Mouse (Mus musculus): Measurements from ENCODE around the gene Eif2ak2.

Gene Eif2ak2

GRCm38 (mm10) chr17:78882401-78883112 is at the start of gene Eif2ak2:
TSS of gene Eif2ak2 (minus strand) at chr17:78882573.
- DNase-seq (ENCODE audit: low read depth, low spot score) = peak; percentile 94

- DNase-seq (ENCODE audit: low read depth, low spot score) = no peak
These were observed 35.3 kb upstream of the Eif2ak2 start for GRCm38 (mm10) chr17:78917696-78918095.

DNA sequence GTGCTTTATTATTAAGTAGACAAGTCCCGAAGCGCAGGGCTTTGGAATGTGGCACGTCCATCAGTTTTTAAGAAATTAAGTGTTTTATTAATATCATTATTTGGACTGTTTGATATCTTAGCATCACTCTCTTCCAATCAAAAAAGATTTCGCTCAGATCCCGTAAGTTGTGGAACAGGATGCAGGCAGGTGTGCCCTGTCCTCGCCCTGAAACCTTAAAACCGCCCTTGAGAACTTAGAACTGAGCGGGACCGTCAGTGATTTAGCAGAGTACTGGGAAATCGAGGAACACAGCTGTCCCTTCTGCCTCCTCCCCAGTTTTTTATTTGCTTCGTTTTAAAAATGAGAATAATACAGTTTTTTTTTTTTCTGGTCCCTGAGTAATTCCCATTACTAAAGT is 34.5 kb upstream of the Eif2ak2 start:
- no peak for DNase-seq (ENCODE audit: low read depth, low spot score)

DNA sequence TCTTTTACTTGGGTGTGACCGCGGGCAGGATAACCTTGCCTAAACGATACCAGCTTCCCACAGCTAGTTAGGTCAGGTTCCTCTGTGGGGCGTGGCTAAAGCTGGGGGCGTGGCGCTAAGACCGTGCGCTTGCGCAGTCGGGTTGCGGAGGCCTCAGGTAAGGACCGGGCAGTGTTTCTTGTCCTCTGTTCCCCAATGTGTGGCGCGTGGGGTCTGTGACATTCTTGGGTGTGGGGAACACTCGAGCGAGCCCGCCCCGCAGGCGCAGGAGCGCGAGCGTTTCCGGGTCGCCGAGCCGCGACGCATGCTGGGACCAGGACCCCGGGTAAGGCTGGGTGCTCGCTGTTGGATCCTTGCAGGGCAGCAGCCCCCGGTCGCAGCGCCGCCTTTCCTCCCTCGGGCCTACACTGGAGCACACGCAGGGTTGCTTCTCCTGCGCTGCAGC is 34.0 kb upstream of the Eif2ak2 start, which contains the start of gene Cebpzos:
Cebpzos (plus strand) TSS at position 132 of the 445 bp plus-strand sequence.
- DNase-seq (ENCODE audit: low read depth, low spot score) = peak; percentile 91

GRCm38 (mm10) chr17:78915772-78916171 is 33.4 kb upstream of the Eif2ak2 start:
- DNase-seq (ENCODE audit: low read depth, low spot score) = peak; percentile 56

GRCm38 (mm10) chr17:78913921-78914320 is 31.5 kb upstream of the Eif2ak2 start:
- DNase-seq (ENCODE audit: low read depth, low spot score) = no peak

DNA sequence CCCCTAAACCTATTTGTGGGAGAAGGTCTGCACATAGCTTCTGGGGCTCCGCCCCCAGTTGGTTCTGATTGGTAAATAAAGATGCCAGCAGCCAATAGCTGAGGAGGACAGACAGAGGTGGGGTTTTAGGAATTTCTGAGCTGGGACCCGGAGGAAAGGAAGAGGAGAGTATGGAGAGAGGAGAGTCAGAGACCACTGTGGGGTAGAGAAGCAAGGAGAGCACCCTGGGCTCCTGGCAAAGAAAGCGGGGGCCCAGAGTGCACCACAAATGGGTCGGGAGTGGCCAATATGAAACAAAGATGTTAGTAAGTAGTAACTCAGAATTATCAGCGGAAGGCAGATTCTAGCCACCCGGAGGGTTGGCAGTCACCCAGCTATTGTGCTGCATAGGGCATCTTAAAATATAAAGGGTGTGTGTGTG is 30.5 kb upstream of the Eif2ak2 start:
- no peak for DNase-seq (ENCODE audit: low read depth, low spot score)

DNA sequence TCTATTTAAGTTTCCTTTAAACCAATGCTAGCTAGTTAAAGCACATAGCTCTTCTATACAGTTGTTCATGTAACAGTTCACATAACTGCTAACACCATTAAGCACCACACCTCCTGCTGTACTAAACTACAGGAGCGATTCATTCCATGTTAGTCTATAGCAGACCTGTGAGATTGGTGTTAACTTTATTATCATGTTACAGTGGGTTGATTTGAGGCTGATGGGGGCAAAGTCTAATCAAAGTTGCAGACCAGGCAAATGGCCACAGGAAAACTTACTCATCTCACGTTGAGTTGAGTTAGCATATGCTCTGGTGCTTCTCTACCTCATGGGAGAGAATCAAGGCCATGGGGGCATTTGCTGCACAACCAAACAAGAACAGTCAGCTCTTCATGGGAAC is 27.0 kb upstream of the Eif2ak2 start:
- DNase-seq (ENCODE audit: low read depth, low spot score) = no peak

GRCm38 (mm10) chr17:78906892-78907291 is 24.5 kb upstream of the Eif2ak2 start, which contains the start of gene Sult6b1:
TSS of gene Sult6b1 (minus strand) at chr17:78906992.
- no peak for DNase-seq (ENCODE audit: low read depth, low spot score)

- peak; percentile 21 for DNase-seq (ENCODE audit: low read depth, low spot score)
These were observed 20.8 kb upstream of the Eif2ak2 start for GRCm38 (mm10) chr17:78903158-78903557.

GRCm38 (mm10) chr17:78895394-78895793 is 13.0 kb upstream of the Eif2ak2 start:
- DNase-seq (ENCODE audit: low read depth, low spot score) = peak; percentile 70

DNA sequence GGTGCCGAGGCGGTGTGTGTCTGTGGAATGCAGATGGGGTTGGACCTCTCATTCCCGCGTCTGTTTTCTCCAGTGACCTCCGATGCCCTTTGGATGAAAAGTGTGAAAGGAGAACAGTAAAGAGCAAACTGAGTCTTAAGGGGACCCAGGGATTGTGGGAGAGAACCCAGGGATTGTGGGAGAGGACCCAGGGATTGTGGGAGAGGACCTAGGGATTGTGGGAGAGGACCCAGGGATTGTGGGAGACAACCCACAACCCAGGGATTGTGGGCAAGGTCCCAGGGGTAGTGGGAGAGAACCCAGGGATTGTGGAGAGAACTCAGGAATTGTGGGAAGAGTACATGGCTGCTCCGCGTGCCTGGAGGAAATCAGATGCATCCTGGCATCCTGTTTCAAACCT is 12.6 kb upstream of the Eif2ak2 start:
- DNase-seq (ENCODE audit: low read depth, low spot score) = no peak

- no peak for DNase-seq (ENCODE audit: low read depth, low spot score)
These were observed 8.6 kb upstream of the Eif2ak2 start for GRCm38 (mm10) chr17:78891020-78891419.

GRCm38 (mm10) chr17:78889184-78889583 is 6.8 kb upstream of the Eif2ak2 start:
- DNase-seq (ENCODE audit: low read depth, low spot score) = no peak

DNA sequence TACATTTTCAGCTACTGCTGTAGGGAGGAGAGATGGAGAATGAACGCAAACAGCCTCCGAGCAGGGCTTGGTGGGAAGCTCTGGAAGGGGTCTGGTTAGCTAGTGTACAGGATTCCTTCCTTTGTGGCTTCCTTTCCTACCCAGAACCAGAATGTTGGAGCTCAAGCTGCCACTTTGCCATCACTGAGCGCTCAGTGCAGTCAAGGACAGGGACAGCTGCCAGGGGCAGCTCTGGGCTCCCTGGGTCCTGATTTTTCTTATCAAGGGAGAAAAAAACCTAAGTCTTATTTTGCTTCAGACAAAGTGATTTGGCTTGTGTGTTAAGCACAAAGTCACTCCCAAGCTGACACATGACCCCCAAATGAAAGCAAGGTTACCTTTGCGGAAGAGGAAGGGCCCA is 6.2 kb upstream of the Eif2ak2 start:
- DNase-seq (ENCODE audit: low read depth, low spot score) = no peak

GRCm38 (mm10) chr17:78885286-78886065 is 3.1 kb upstream of the Eif2ak2 start:
- no peak for DNase-seq (ENCODE audit: low read depth, low spot score)

- DNase-seq (ENCODE audit: low read depth, low spot score) = peak; percentile 65
These were observed 918 bp upstream of the Eif2ak2 start for GRCm38 (mm10) chr17:78883291-78883690.

GRCm38 (mm10) chr17:78881878-78882304 is 482 bp downstream of the Eif2ak2 start:
- no peak for DNase-seq (ENCODE audit: low read depth, low spot score)

DNA sequence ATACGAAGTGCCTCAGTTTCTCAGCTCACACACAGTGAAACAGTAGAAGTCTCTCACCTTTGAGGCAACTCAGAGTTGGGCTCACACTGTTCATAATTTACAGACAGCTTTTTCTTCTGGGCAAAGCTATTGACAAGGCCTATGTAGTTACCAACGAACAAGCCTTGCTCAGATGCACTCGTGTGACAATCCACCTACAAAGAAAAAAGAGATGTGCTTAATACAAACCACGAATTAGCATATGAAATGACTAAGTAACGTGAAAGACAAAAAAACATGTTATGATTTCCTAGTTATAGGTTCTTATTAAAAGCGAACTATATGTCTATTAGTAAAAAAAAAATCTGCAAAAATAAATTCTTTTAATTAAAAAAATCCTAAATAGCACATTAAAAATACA is 8.5 kb downstream of the Eif2ak2 start:
- no peak for DNase-seq (ENCODE audit: low read depth, low spot score)

DNA sequence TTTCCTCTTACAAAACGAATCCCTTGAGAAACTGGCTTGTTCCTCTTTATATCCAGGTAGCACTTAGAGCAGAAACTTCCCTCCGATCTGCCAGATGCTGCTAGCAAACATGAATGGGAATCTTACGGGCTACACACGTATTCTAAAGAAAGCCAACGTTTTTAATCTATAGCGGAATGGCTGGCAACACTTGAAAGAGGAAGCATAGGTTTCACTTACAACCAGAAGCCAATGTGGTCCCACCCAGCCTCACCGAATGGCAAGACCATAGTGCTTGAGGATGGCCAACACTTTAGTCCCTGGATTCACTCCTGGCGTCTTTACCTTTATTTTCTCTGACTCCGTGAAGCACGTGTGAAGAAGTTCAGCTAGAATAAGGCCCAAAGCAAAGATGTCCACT is 26.1 kb downstream of the Eif2ak2 start:
- DNase-seq (ENCODE audit: low read depth, low spot score) = no peak

GRCm38 (mm10) chr17:78842271-78842928 is 40.0 kb downstream of the Eif2ak2 start:
- no peak for DNase-seq (ENCODE audit: low read depth, low spot score)

DNA sequence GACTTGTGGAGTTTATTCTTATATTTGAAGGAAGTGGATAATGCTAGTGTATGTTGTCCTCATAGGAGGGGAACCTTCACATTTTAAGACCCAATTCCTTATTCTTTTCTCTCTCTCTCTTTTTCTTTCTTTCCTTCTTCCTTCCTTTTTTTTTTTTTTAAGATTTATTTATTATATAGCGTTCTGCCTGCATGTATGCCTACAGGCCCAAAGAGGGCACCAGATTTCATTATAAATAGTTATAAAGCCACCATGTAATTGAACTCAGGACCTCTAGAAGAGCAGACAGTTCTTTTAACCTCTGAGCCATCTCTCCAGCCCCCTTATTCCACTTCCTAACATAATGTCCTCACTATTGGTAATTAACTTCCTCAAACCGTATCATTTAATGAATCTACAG is 46.3 kb downstream of the Eif2ak2 start:
- peak; percentile 74 for DNase-seq (ENCODE audit: low read depth, low spot score)

Data from 3T3-L1 (cell line).